Mouse (Mus musculus): ENCODE measurements at regions not wholly inside any gene's neighbourhood (a gene's known extent, or its start where the extent isn't known, plus 50 kb on each side); places are given as distances from the start of the nearest gene placed in this dataset.

GRCm38 (mm10) chr7:83077919-83078265 is 210.8 kb downstream of the Mex3b start:
- DNase-seq: no peak

DNA sequence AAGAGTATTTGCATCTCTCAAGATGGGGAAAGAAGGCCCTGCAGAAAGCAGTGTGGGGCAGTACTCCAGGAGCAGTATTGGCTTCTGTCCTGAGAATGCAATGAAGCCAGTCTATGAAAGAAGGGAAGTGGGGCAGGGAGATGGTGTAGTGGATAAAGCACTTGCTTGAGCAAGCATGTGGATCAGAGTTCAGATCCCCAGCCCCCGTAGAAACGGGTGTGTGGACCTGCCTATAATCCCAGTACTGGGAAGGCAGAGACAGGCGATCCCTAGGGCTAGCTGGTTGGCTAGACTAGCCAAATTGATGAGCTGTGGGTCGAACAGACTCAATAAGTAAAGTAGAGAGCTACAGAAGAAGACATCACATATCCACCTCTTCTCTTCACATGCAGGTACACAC is 211.6 kb downstream of the Mex3b start:
- DNase-seq: no peak

GRCm38 (mm10) chr7:83079842-83080241 is 212.7 kb downstream of the Mex3b start:
- DNase-seq: no peak

DNA sequence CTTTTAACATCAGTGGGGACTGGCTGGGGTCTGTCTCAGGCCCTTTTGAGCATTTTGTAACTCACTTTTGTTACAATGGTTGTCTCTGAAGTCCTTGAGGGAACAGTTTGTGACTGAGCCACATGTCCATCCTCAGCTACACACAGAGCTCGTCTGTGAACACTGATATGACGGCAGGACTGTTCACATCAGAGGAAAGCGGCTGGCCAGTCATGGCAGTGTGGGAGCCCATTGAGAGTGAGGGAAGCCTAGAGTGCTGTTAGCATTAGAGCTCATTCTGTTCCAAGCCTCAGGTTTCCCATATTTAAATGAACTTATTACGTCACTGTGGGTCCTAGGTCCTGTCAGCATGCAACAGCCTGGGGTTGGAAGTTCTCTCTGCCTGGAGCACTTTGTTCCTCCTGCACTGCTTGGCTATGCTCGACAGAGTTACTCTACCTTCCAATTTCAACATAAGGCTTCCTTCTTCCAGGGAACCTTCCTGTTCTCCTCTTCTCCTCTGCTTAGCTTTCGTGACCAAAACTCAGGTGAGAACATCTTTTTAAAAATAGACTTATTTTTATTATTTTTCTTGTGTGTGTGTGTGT is 217.5 kb downstream of the Mex3b start:
- DNase-seq: no peak

DNA sequence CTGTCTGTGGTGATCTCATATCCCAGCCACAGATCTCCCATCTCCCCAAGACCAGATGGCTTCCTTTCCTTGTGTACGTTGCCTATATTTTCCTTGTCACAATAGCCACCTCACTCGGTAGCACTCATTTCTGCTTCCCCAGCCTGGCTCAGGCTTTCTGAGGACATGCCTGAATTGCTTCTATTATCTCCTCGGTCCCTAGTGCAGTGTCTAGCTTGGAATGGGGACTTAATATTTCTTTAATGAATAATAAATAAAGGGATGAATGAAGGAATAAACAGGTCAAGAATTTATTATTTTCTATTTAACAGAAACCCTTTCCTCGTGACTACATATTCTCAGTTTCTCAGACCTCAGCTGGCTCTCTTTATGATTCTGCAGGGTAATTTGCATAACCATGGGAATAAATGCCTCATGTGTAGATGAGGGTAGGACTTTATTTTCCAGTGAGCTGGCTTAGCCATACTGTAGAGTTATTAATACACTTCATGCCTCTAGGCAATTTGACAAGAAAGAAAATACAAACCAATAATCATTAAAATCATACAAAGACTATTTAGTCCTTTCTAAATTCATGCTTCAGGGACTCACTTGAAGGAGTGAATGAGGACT is 218.5 kb downstream of the Mex3b start:
- DNase-seq: no peak

GRCm38 (mm10) chr7:83087408-83087807 is 220.3 kb downstream of the Mex3b start:
- no peak for DNase-seq

DNA sequence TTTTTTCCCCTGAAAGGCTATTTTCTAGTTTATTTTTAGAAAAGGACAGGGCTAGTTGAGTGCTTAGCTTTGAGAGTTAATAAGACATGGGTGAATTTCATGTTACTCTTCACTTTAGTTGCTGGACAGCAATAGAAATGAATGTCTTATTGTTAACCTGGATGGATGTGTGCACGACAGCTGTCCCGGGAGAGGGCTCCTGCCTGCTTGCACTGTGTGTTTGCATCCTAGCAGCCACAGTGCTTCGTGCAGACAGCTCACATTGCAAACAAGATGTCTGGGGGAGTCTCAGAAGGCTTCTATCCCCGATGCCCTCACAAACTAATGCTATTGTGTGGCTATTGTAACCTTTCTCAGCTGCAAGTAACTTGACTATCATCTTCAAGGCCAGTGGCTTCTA is 221.0 kb downstream of the Mex3b start:
- no peak for DNase-seq

- DNase-seq: peak; percentile 4 to 5
Observed at GRCm38 (mm10) chr7:83089330-83089982, 222.3 kb downstream of the Mex3b start.

GRCm38 (mm10) chr7:83093923-83094355 is 226.8 kb downstream of the Mex3b start:
- no peak for DNase-seq

DNA sequence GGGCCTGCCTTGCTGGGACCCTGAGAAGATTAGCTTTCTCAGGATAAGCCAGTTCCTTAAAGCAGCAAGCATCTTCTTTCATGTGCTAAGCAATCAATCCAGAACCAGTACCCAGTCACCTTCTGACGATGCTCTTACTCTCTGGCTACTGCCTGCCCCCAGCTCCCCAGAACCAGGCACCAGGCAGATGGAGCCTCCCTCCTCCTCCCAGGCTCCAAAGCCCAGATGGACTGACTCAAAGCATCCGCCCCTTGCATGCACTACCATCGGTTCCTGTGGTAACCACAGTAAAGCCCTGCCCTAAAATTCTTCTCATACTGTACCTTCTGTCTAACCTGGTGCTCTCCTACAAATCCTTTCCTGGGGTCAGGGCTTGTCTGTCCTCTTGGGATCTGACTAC is 227.8 kb downstream of the Mex3b start:
- no peak for DNase-seq

DNA sequence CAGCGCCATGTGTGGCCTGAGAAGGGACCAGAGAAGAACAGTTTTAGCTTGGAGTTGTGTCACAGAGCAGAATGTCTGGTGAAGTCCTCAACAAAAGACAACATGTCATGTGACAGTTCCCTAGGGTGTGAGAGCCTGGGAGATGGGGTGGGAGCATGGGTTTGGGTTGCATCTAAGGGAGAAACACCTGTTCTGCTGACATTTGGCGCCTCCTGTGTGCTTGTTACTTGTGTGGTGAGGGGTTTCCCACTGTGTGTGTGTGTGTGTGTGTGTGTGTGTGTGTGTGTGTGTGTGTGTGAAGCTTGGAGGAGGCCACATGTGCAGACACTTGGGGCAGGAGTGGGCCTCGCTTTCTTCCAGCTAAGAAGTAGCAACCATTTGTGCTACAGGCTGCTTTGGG is 228.5 kb downstream of the Mex3b start:
- DNase-seq: no peak

DNA sequence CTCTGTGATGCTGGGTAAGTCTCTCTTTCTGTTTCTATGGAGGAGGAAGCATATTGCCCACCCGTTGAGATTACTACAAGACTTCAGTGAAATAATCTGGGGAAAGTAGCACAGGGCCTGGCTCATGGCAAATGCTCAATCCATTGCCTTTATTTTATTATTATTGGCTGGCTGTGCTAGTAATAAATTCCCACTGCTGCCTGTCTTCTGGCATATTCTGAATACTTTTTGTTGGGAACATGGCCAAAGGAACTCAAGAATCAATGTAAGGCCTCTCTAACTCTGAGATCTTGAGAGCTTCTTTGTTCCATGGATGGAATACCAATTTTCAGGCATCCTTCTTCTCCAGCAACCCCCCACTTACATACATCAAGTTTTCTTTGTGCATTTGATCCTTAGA is 237.3 kb downstream of the Mex3b start:
- no peak for DNase-seq

DNA sequence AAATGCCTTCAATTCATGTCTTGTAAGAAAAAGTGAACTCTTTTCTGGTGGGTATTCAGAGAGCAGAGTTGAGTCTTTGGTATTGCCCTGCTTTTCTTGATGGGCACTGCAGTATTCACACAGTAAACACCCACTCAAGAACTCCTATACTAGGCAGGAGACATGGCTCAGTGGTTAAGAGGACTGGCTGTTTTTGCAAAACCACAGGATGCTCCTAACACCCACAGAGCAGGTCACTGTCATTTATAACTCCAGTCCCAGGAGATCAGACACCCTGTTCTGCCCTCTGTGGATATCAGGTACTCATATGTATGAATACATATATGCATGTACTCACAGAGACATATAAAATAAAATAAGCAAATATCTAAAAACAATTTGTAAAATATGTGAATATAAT is 238.5 kb downstream of the Mex3b start:
- no peak for DNase-seq

- DNase-seq: no peak
Observed at GRCm38 (mm10) chr7:83111217-83111823, 244.2 kb downstream of the Mex3b start.

GRCm38 (mm10) chr7:83116487-83116886 is 249.4 kb downstream of the Mex3b start:
- DNase-seq: no peak

GRCm38 (mm10) chr7:83117065-83117464 is 249.9 kb downstream of the Mex3b start:
- no peak for DNase-seq

DNA sequence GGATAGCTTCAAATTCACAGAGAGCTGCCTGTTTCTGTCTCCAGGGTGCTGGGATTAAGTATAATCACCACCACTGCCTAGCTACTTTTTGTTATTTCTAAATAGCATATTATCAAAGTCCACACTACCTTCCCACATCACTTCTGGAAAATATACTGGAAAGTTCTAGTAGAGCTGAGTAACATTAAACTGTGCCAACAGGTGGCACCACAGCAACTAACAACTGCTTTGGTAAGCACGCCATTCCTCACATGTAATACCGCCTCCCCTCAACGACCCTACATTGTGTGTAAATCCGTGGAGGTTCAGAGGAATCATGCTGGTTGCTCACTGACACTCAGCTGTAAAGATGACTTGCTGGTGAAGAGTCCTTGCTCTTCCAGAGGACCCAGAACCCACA is 259.1 kb downstream of the Mex3b start:
- DNase-seq: no peak

GRCm38 (mm10) chr7:83140216-83140615 is 273.1 kb downstream of the Mex3b start:
- no peak for DNase-seq

DNA sequence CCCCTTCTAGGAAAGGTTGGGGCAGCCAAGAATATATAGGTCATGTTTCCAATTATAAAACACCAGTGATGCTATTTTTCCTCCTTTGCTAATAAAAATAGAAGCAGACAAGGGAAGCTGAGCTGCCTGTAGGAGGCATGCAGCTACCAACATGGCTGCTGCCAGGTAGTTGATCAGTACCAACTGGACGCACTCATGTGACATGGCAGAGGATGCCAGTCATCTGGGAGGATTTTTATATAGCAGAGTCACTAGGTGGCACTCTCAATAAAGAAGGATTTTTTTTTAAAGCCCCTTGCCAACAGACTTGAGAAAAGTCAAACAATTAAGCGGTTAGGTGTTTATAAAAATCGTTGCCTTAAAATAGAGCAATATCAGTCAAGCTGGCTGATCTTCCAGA is 273.5 kb downstream of the Mex3b start:
- DNase-seq: no peak

DNA sequence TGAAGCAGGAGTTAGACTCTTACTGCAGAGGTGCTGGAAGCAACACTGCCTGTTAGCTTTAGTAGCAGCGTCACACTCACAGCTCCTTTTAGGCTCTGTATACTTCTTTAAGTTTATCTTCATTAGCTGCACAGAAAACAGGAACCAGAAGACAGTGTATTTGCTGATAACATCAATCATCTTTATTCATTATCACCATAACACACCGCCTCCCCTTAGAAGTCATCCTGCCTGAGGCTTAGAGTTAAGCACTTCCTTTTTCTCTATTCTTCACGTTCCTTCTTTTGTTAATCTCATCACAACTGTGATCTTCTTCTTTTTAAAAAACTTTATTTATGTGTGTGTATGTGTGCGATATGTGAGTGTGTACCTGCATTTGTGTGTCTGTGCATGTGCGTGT is 276.9 kb downstream of the Mex3b start:
- DNase-seq: no peak

DNA sequence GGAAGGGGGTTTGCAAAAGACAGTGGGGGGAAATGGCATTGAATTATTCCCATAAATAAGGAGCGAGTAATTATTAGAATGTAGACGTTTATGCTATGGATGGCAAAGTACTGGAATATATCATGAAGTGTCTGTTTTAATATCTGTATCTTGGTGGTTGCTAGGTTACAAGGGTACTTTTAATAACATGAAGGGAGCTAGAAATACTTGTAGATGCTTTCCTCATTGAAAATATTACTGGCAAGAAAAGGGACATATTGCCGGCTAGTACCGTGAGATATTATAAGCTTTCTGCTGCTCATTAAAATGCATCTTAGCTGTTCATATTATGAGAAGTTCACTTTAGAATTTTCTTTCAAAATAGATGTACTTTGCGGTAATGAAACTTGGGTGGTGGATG is 278.4 kb downstream of the Mex3b start:
- DNase-seq: no peak

- DNase-seq: no peak
Observed at GRCm38 (mm10) chr7:83161226-83161625, 294.1 kb downstream of the Mex3b start.

DNA sequence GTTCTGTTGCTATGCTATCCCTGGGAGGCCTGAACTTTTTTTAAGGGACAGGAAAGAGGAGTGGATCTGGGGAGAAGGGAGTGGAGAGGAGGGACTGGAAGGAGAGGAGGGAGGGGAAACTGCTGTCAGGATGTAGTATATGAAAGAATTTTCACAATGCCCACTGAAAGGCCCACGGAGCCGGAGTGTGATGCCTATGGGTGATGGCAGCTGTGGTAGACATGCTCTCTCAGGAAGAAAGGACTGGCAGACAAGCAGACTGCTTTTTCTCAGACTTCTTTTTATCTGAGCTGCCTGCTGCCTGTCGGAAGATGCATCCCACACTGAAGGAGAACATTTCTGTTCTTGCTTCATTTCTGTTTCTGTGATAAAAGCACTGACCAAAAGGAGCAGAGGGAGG is 295.7 kb downstream of the Mex3b start:
- no peak for DNase-seq

DNA sequence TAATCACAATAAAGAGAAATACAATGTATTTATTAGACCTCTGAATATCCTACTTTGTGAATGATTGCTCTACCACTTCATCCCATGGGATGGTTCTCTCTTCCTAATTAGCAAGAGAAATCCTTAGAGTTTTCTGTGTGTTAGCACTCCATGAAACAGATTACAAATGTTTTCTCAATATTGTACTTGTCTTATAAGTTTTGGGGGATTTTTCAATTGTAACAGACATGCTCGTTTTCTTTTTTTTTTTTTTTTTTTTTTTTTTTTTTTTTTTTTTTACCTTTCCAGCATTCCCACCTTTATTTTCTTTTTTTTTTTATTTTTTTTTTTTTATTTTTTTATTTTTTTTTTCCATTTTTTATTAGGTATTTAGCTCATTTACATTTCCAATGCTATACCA is 312.3 kb downstream of the Mex3b start:
- no peak for DNase-seq
